Mouse (Mus musculus): Measurements from ENCODE around the gene Fdxr.

DNA sequence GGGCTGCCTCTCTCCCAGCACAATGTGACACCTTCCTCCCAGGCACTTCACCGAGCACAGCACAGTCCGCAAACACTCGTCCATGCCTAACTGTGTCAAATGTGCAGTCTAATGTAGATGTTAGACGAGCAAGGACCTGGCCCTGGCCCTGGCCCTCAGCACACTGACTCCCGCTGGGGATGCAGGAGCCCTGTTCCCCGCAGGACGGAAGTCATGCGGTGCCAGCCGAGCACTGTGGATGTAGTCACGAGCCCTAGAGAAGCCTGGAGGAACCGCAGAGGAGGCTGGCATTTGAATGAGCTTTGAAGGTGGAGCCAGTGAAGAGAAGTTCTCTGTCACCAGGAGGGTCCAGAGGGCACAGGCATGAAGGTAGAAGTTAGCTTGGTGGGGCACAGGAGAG is 53.4 kb downstream of the Fdxr start:
- no peak for TF ChIP-seq POLR2A (IDR thresholded peaks at IDR 0.05; ENCODE audit: insufficient read depth, low read depth, low read length)
- TF ChIP-seq CTCF (IDR thresholded peaks at IDR 0.05; ENCODE audit: insufficient read depth, low read depth, low read length): no peak

All from olfactory bulb, adult 2 months (tissue).